Mouse (Mus musculus): Measurements from ENCODE around the gene Prpf4b.

DNA sequence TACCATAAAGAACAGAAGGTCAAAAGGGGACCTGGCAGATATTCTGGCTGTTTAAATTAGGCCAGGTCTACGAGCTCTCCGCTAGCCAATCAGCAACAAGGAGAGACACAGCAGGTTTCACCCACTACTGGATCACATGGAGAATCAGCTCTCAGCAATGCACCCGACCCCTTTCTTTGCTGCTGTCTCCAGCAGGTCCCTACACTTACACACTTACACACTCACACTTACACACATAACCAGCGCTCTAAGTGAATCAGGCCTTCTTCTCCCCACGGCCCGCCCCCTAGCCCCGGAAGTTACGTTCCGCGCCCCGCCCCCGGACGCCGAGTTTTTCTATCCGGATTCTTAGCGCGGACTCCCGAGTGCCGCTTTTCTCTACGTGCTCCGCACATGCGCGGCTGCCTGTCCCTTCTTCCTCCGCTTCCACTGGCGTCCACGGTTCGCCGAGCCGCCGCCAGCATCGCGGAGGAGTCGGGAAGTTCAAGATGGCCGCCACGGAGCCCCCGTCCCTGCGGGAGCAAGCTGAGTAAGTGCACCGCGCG lies at the start of gene Prpf4b:
- TF ChIP-seq CTCF (IDR thresholded peaks at IDR 0.05; ENCODE audit: extremely low read depth, insufficient read length, insufficient replicate concordance, low read depth, low read length) (no peak), POLR2A (IDR thresholded peaks at IDR 0.05; ENCODE audit: low read depth, low read length) (peak; percentile 87; the same call in 1 of the 2 replicates)
